25 mouse cellular contexts compared by ENCODE assay signal in the genomic region with DNA sequence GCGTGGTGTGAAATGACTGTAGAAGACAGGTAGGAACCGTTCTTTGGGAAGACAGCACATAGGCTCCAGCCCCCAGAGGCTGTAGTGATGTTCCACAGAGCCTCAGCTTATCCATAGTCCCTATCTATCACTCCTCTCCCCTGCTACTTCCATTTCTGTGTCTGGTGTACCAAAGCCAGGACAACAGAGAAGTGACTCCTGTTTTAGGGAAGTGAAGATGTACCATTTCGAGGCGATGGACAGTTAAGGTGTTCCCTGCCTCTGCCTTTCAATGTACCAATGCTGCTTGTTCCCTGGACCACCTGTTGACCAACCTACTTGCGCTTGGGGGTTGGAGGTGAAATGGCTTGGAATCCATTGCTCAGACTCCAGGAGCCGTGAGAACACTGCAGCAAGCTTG.
"Had no signal": no experiment of that assay in that cellular context is flagged by ENCODE, and none has a peak within 500 bp of the region (broad histone marks: within the 10 kb centered on the region; RNA-seq: fewer than 3 reads in every experiment).

No protein-coding gene starts in this region.

- H3K27me3 ChIP-seq: heart, embryonic 15.5 days; hindbrain, embryonic 12.5 days; intestine, embryonic 15.5 days; limb, embryonic 12.5 days had no signal

- H3K4me3 ChIP-seq: heart, adult 2 months; heart, embryonic 13.5 days; heart, embryonic 15.5 days; hindbrain, embryonic 10.5 days; hindbrain, embryonic 12.5 days; intestine, embryonic 15.5 days; layer of hippocampus, adult 2 months; left cerebral cortex, adult 2 months; limb, embryonic 10.5 days; limb, embryonic 12.5 days had no signal

- H3K36me3 ChIP-seq: heart, embryonic 13.5 days; heart, embryonic 15.5 days; hindbrain, embryonic 10.5 days; hindbrain, embryonic 12.5 days; intestine, embryonic 15.5 days; limb, embryonic 10.5 days; limb, embryonic 12.5 days had no signal

- H3K27ac ChIP-seq: heart, adult 2 months; heart, embryonic 13.5 days; heart, embryonic 15.5 days; hindbrain, embryonic 10.5 days; hindbrain, embryonic 12.5 days; hindbrain, embryonic 14.5 days; intestine, embryonic 15.5 days; layer of hippocampus, adult 2 months; left cerebral cortex, adult 2 months; limb, embryonic 10.5 days; limb, embryonic 12.5 days had no signal

- ATAC-seq: hindbrain, embryonic 16.5 days; inflammation-experienced regulatory T-cells, adult 6 months; intestine, embryonic 15.5 days; intestine, postnatal 0 days had no signal

- H3K4me1 ChIP-seq: hindbrain, embryonic 12.5 days; intestine, embryonic 15.5 days; limb, embryonic 12.5 days had no signal

- H3K9ac ChIP-seq: heart, embryonic 13.5 days; heart, embryonic 15.5 days; hindbrain, embryonic 12.5 days; hindbrain, embryonic 14.5 days; intestine, embryonic 15.5 days; limb, embryonic 12.5 days had no signal

- H3K9me3 ChIP-seq: heart, embryonic 13.5 days; heart, embryonic 15.5 days; hindbrain, embryonic 10.5 days; hindbrain, embryonic 12.5 days; intestine, embryonic 15.5 days; limb, embryonic 10.5 days; limb, embryonic 12.5 days had no signal

- H3K4me2 ChIP-seq: heart, embryonic 13.5 days; heart, embryonic 15.5 days; hindbrain, embryonic 12.5 days; hindbrain, embryonic 14.5 days; intestine, embryonic 15.5 days; limb, embryonic 12.5 days; liver, embryonic 11.5 days had no signal

- DNase-seq: gastrocnemius, postnatal 14 days; gastrocnemius, postnatal 36 days; heart, adult 2 months; heart, postnatal 14 days; heart, postnatal 36 days; kidney, adult 18-20 months; kidney, adult 8-10 months; kidney, postnatal 10 days; kidney, postnatal 25 days; kidney, postnatal 4 days; liver had no signal
